Mouse (Mus musculus): ENCODE measurements around the gene Gnaq. TPM values are rescaled to one million over a fixed set of nuclear protein-coding genes. Genes with fewer than 3 reads are reported as not detected.

The Gnaq gene
- total RNA-seq, 1 experiment from 2014 or later: 40.2 TPM

GRCm38 (mm10) chr19:16183592-16184365 is 51.1 kb downstream of the Gnaq start:
- no peak for ATAC-seq (ENCODE audit: extremely low read depth, insufficient number of reproducible peaks, low FRiP score, poor library complexity, severe bottlenecking)

GRCm38 (mm10) chr19:16186984-16187383 is 54.4 kb downstream of the Gnaq start:
- ATAC-seq (ENCODE audit: extremely low read depth, insufficient number of reproducible peaks, low FRiP score, poor library complexity, severe bottlenecking): no peak

GRCm38 (mm10) chr19:16187952-16188351 is 55.3 kb downstream of the Gnaq start:
- ATAC-seq (ENCODE audit: extremely low read depth, insufficient number of reproducible peaks, low FRiP score, poor library complexity, severe bottlenecking): no peak

- ATAC-seq (ENCODE audit: extremely low read depth, insufficient number of reproducible peaks, low FRiP score, poor library complexity, severe bottlenecking): no peak
Observed at GRCm38 (mm10) chr19:16189066-16189765, 56.6 kb downstream of the Gnaq start.

GRCm38 (mm10) chr19:16198162-16198561 is 65.5 kb downstream of the Gnaq start:
- ATAC-seq (ENCODE audit: extremely low read depth, insufficient number of reproducible peaks, low FRiP score, poor library complexity, severe bottlenecking): no peak

GRCm38 (mm10) chr19:16201356-16201755 is 68.7 kb downstream of the Gnaq start:
- ATAC-seq (ENCODE audit: extremely low read depth, insufficient number of reproducible peaks, low FRiP score, poor library complexity, severe bottlenecking): no peak

- ATAC-seq (ENCODE audit: extremely low read depth, insufficient number of reproducible peaks, low FRiP score, poor library complexity, severe bottlenecking): no peak
Observed at GRCm38 (mm10) chr19:16204776-16205680, 72.4 kb downstream of the Gnaq start.

- ATAC-seq (ENCODE audit: extremely low read depth, insufficient number of reproducible peaks, low FRiP score, poor library complexity, severe bottlenecking): no peak
Observed at GRCm38 (mm10) chr19:16209616-16210015, 77.0 kb downstream of the Gnaq start.

- no peak for ATAC-seq (ENCODE audit: extremely low read depth, insufficient number of reproducible peaks, low FRiP score, poor library complexity, severe bottlenecking)
Observed at GRCm38 (mm10) chr19:16214946-16215345, 82.3 kb downstream of the Gnaq start.

- no peak for ATAC-seq (ENCODE audit: extremely low read depth, insufficient number of reproducible peaks, low FRiP score, poor library complexity, severe bottlenecking)
Observed at GRCm38 (mm10) chr19:16215430-16216016, 82.9 kb downstream of the Gnaq start.

- ATAC-seq (ENCODE audit: extremely low read depth, insufficient number of reproducible peaks, low FRiP score, poor library complexity, severe bottlenecking): no peak
Observed at GRCm38 (mm10) chr19:16219978-16220377, 87.3 kb downstream of the Gnaq start.

GRCm38 (mm10) chr19:16222526-16222925 is 89.9 kb downstream of the Gnaq start:
- ATAC-seq (ENCODE audit: extremely low read depth, insufficient number of reproducible peaks, low FRiP score, poor library complexity, severe bottlenecking): no peak

- no peak for ATAC-seq (ENCODE audit: extremely low read depth, insufficient number of reproducible peaks, low FRiP score, poor library complexity, severe bottlenecking)
Observed at GRCm38 (mm10) chr19:16223126-16223525, 90.5 kb downstream of the Gnaq start.

- ATAC-seq (ENCODE audit: extremely low read depth, insufficient number of reproducible peaks, low FRiP score, poor library complexity, severe bottlenecking): no peak
Observed at GRCm38 (mm10) chr19:16224831-16225230, 92.2 kb downstream of the Gnaq start.

GRCm38 (mm10) chr19:16231584-16231983 is 99.0 kb downstream of the Gnaq start:
- ATAC-seq (ENCODE audit: extremely low read depth, insufficient number of reproducible peaks, low FRiP score, poor library complexity, severe bottlenecking): no peak

- no peak for ATAC-seq (ENCODE audit: extremely low read depth, insufficient number of reproducible peaks, low FRiP score, poor library complexity, severe bottlenecking)
Observed at GRCm38 (mm10) chr19:16235594-16235993, 103.0 kb downstream of the Gnaq start.

- no peak for ATAC-seq (ENCODE audit: extremely low read depth, insufficient number of reproducible peaks, low FRiP score, poor library complexity, severe bottlenecking)
Observed at GRCm38 (mm10) chr19:16237034-16237433, 104.4 kb downstream of the Gnaq start.

GRCm38 (mm10) chr19:16238072-16238471 is 105.4 kb downstream of the Gnaq start:
- ATAC-seq (ENCODE audit: extremely low read depth, insufficient number of reproducible peaks, low FRiP score, poor library complexity, severe bottlenecking): no peak

- no peak for ATAC-seq (ENCODE audit: extremely low read depth, insufficient number of reproducible peaks, low FRiP score, poor library complexity, severe bottlenecking)
Observed at GRCm38 (mm10) chr19:16238512-16238911, 105.9 kb downstream of the Gnaq start.
